Mouse (Mus musculus): ENCODE results near the gene Ankrd16.
A peak's percentile ranks its signal among the peaks of the same experiment; 100 is the strongest.

Ankrd16 gene

GRCm38 (mm10) chr2:11777091-11778068, at the start of gene Ankrd16, which contains the start of gene Fbh1:
TSS of gene Ankrd16 (plus strand) at chr2:11777876.
TSS of gene Fbh1 (minus strand) at chr2:11777582.
- DNase-seq (ENCODE audit: low read depth, low spot score), result peak; percentile 100

- DNase-seq (ENCODE audit: low read depth, low spot score), result no peak
Observed at GRCm38 (mm10) chr2:11729091-11729490, 48.6 kb upstream of the Ankrd16 start.

GRCm38 (mm10) chr2:11732978-11733377, 44.7 kb upstream of the Ankrd16 start:
- peak; percentile 15 for DNase-seq (ENCODE audit: low read depth, low spot score)

- DNase-seq (ENCODE audit: low read depth, low spot score), result peak; percentile 11
Observed at GRCm38 (mm10) chr2:11735853-11736252, 41.8 kb upstream of the Ankrd16 start.

- DNase-seq (ENCODE audit: low read depth, low spot score), result no peak
Observed at GRCm38 (mm10) chr2:11738794-11739193, 38.9 kb upstream of the Ankrd16 start.

- DNase-seq (ENCODE audit: low read depth, low spot score), result no peak
Observed at GRCm38 (mm10) chr2:11739516-11740051, 38.1 kb upstream of the Ankrd16 start.

GRCm38 (mm10) chr2:11762541-11762940, 15.1 kb upstream of the Ankrd16 start:
- DNase-seq (ENCODE audit: low read depth, low spot score), result no peak

GRCm38 (mm10) chr2:11765694-11766093, 12.0 kb upstream of the Ankrd16 start:
- peak; percentile 84 for DNase-seq (ENCODE audit: low read depth, low spot score)

GRCm38 (mm10) chr2:11766485-11767160, 11.1 kb upstream of the Ankrd16 start:
- no peak for DNase-seq (ENCODE audit: low read depth, low spot score)

GRCm38 (mm10) chr2:11767161-11767545, 10.5 kb upstream of the Ankrd16 start:
- no peak for DNase-seq (ENCODE audit: low read depth, low spot score)

GRCm38 (mm10) chr2:11771701-11772100, 6.0 kb upstream of the Ankrd16 start:
- DNase-seq (ENCODE audit: low read depth, low spot score), result no peak

- DNase-seq (ENCODE audit: low read depth, low spot score), result peak; percentile 68
Observed at GRCm38 (mm10) chr2:11772401-11772800, 5.3 kb upstream of the Ankrd16 start.

GRCm38 (mm10) chr2:11774426-11774825, 3.2 kb upstream of the Ankrd16 start:
- DNase-seq (ENCODE audit: low read depth, low spot score), result no peak

- no peak for DNase-seq (ENCODE audit: low read depth, low spot score)
Observed at GRCm38 (mm10) chr2:11775121-11775520, 2.6 kb upstream of the Ankrd16 start.

- no peak for DNase-seq (ENCODE audit: low read depth, low spot score)
Observed at GRCm38 (mm10) chr2:11776415-11776814, 1.3 kb upstream of the Ankrd16 start.

- DNase-seq (ENCODE audit: low read depth, low spot score), result peak; percentile 98
Observed at GRCm38 (mm10) chr2:11778087-11778823, 579 bp downstream of the Ankrd16 start.

GRCm38 (mm10) chr2:11784159-11784558, 6.5 kb downstream of the Ankrd16 start:
- peak; percentile 88 for DNase-seq (ENCODE audit: low read depth, low spot score)

GRCm38 (mm10) chr2:11794668-11795067, 17.0 kb downstream of the Ankrd16 start:
- DNase-seq (ENCODE audit: low read depth, low spot score), result peak; percentile 17

- DNase-seq (ENCODE audit: low read depth, low spot score), result peak; percentile 57
Observed at GRCm38 (mm10) chr2:11797930-11798364, 20.3 kb downstream of the Ankrd16 start.

- DNase-seq (ENCODE audit: low read depth, low spot score), result no peak
Observed at GRCm38 (mm10) chr2:11801299-11801930, 23.7 kb downstream of the Ankrd16 start.
